Mouse (Mus musculus) ES-Bruce4 (cell line): Measurements from ENCODE around the gene Srr.

Experiments used
- CTCF ChIP-seq: IDR thresholded peaks from one replicate; pipeline ENCODE4 v1.8.1; 2011; ENCODE audit warnings: low read depth, low read length
- EP300 ChIP-seq: IDR thresholded peaks from 2 replicates; pipeline ENCODE4 v1.6.1; 2011; ENCODE audit warnings: low read depth, low read length; ENCODE audit not compliant: insufficient read depth
- POLR2A ChIP-seq: IDR thresholded peaks from one replicate; pipeline ENCODE4 v1.8.1; 2011; ENCODE audit warnings: low read length; ENCODE audit not compliant: insufficient read depth

DNA sequence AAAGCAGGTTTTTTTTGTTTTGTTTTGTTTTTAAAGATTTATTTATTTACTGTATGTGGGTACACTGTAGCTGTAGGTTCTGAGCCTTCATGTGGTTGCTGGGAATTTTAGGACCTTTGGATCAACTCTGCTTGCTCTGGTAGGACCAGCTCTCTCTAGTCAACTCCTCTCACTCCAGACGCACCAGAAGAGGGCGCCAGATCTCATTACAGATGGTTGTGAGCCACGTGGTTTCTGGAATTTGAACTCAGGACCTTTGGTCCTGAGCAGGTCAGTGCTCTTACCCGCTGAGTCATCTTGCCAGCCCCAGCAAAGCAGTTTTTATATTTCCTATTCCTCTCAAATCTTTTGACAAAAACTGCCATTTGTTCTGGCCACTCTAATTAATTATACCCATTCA is 1.6 kb downstream of the Srr start:
- TF ChIP-seq CTCF (peak; percentile 63), EP300 (no peak), POLR2A (no peak)
